Mouse (Mus musculus) adrenal gland, postnatal 36 days (tissue): ENCODE measurements at regions not wholly inside any gene's neighbourhood (a gene's known extent, or its start where the extent isn't known, plus 50 kb on each side); places are given as distances from the start of the nearest gene placed in this dataset. TPM values are rescaled to one million over a fixed set of nuclear protein-coding genes. Genes with fewer than 3 reads are reported as not detected.

ENCODE experiments used
- DNase-seq, 2 experiments: peaks; one replicate each; pipeline ENCODE4 v3.0.0; 2021; ENCODE audit warnings: mixed read lengths in 1 of 2
- microRNA-seq: library from miRNA; unstranded; fragments of <30 nt; microRNA quantifications from one replicate; pipeline ENCODE4 v1.2.0, GENCODE M21; 2021

DNA sequence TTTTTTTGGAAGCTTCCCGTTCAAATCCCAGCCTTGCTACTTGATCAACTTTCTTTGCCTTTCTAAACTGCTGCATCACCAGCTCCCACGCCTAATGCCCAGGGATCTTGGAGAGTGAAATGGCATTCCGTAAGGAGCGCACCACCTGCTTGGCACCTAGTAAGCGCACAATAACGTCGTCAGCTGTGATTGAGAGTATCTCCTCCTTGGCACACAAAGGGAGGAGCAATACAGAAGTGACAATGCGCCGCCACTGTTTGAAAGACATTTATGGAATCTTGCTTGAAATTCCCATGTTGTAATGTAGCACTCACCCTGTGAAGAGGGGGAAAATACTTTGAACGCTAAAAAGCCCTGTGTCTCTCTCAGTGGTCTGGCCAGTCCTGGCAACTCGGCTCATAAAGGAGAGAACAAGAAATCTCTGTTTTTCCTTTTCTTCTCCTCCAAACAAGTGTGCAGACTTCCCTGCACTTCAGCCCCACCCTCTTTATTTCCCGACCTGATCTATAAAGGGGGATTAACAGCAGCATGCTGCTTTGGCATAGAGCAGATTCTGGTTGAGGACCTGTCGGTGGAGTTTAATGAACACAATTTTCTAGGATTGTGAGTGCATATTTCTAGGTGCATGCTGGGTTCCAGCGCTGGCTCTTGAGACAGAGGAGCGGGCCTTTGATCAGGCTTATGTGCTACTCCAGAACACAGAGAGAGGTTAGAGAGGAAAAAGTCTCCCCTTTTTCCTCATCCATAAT, 155.7 kb upstream of the Tmem161b start:
- DNase-seq = no peak

DNA sequence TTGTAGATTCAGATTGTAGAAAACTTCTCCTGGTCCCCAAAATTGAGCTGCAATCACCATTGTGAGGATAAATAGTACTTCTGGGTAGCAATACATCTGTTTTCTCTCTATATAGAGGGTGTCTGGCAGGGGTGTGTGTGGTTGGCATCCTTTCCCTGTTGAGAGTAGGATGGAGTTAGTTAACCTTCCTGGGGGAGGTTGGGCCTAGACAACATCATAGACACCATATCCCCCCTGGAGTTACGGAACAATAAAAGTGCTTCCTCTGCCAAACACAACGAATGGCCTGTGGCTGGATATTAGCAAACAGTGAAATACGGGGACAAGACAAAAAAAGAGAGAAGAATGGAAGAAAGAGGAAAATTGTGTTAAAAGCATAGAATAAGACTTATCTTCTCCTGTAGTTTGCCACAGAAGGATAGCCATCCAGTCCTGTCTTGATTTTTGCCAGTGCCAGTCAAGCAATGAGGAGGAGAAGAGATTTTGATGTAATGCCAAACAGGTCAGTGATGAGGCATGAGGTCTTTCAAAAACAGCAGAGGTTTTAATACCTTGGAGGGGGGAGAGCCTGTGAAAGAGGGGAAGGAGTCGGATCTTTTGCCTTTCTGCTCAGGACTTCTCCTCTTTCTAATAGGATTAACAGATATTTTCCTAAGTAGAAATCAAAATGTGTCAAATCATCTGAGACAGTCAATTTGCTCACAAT, 155.0 kb upstream of the Tmem161b start:
- no peak for DNase-seq

DNA sequence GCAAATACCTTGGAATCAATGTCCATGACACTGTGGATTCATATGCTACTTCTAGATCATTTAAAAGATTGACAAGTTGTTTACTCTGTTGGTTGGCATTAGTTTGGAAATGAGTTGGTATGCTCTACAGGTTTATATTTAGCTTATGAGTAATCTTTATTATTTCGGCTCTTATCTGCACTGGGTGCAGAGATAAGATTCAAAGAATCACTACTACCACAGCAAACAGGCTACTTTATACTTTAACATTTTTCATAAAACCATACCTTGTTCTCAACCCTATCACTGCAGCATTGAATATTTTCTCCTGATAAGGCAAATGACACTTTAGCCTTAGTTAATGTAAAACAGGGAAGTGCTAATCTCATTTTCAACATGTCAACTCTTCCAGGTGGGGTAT, 153.7 kb upstream of the Tmem161b start:
- DNase-seq = no peak

Small RNA genes lying in the stretch of these regions (microRNA-seq; reads per million reads assigned to microRNA genes)
- gene Mir9-2 = not detected
